Mouse (Mus musculus) thymus, adult 2 months (tissue): ENCODE data around the gene Gm20388. TPM values are rescaled to one million over a fixed set of nuclear protein-coding genes. Genes with fewer than 3 reads are reported as not detected.

Experiments used
- DNase-seq: peaks from one replicate; pipeline ENCODE4 v3.0.0; 2021
- H3K27ac ChIP-seq: fragments of 200-500 bp; 2 replicates; pipeline ENCODE4 v1.5.1; 2012; ENCODE audit warnings: low read length, control low read depth; ENCODE audit not compliant: control insufficient read depth, insufficient read depth
- H3K27me3 ChIP-seq: fragments of 200-500 bp; 2 replicates; pipeline ENCODE4 v1.6.1; 2012; ENCODE audit warnings: mild to moderate bottlenecking, low read length, moderate library complexity, mixed read lengths; ENCODE audit not compliant: control insufficient read depth, insufficient read depth
- H3K36me3 ChIP-seq: fragments of 200-500 bp; 2 replicates; pipeline ENCODE4 v1.6.1; 2012; ENCODE audit warnings: mild to moderate bottlenecking, low read length, moderate library complexity; ENCODE audit not compliant: control insufficient read depth, insufficient read depth
- H3K4me1 ChIP-seq: fragments of 200-500 bp; replicated peaks from 2 replicates; pipeline ENCODE4 v1.6.1; 2012; ENCODE audit warnings: low read length; ENCODE audit not compliant: control insufficient read depth, insufficient read depth
- H3K4me3 ChIP-seq: fragments of 200-500 bp; 2 replicates; pipeline ENCODE4 v1.5.1; 2012; ENCODE audit warnings: mild to moderate bottlenecking, low read length, control low read depth, moderate library complexity; ENCODE audit not compliant: control insufficient read depth, insufficient read depth
- CTCF ChIP-seq: fragments of 200-500 bp; IDR thresholded peaks from 2 replicates; pipeline ENCODE4 v1.5.1; 2012; ENCODE audit warnings: mild to moderate bottlenecking, control low read depth, low read length, moderate library complexity, borderline replicate concordance; ENCODE audit not compliant: control insufficient read depth, poor library complexity, insufficient read depth; ENCODE audit errors: extremely low read depth
- POLR2A ChIP-seq: fragments of 200-500 bp; IDR thresholded peaks from 2 replicates; pipeline ENCODE4 v1.6.1; 2012; ENCODE audit warnings: mild to moderate bottlenecking, low read length, control low read depth, moderate library complexity; ENCODE audit not compliant: control insufficient read depth, poor library complexity, insufficient read depth; ENCODE audit errors: extremely low read depth
- WGBS: fragments of 180-500 bp; shearing (Covaris S2); methylation state at CpG from one replicate; pipeline ENCODE4 v1.1.7; 2018; 5-methylcytosine and 5-hydroxymethylcytosine counted together
- polyA plus RNA-seq: library from polyadenylated mRNA; depleted of rRNA; stranded (reverse); fragments of >200 nt; gene quantifications from 2 replicates; pipeline ENCODE4 v1.2.3, GENCODE M21; 2012

The Gm20388 gene
- polyA plus RNA-seq, 1 experiment: 103 TPM

- H3K4me3 ChIP-seq: no peak overlapping the region
- 97% methylated on average over 4 of the region's 4 CpGs for WGBS
- no peaks in the 10 kb centered on the region for H3K4me1 ChIP-seq
- H3K27ac ChIP-seq: no peak overlapping the region
- H3K27me3 ChIP-seq: no peaks in the 10 kb centered on the region
- no peak for DNase-seq
- peaks cover 24% of the 10 kb centered on the region for H3K36me3 ChIP-seq
- TF ChIP-seq POLR2A: no peak
- no peak for TF ChIP-seq CTCF
Measured at GRCm38 (mm10) chr8:123505267-123505666, 3594.6 kb downstream of the Gm20388 start.

- H3K27me3 ChIP-seq: no peaks in the 10 kb centered on the region
- 98% methylated on average over 9 of the region's 9 CpGs for WGBS
- peaks cover 24% of the 10 kb centered on the region for H3K36me3 ChIP-seq
- TF ChIP-seq CTCF: no peak
- TF ChIP-seq POLR2A: no peak
- DNase-seq: no peak
- no peak overlapping the region for H3K4me3 ChIP-seq
- H3K27ac ChIP-seq: no peak overlapping the region
- no peaks in the 10 kb centered on the region for H3K4me1 ChIP-seq
Measured at GRCm38 (mm10) chr8:123505695-123506094, 3595.1 kb downstream of the Gm20388 start.

DNA sequence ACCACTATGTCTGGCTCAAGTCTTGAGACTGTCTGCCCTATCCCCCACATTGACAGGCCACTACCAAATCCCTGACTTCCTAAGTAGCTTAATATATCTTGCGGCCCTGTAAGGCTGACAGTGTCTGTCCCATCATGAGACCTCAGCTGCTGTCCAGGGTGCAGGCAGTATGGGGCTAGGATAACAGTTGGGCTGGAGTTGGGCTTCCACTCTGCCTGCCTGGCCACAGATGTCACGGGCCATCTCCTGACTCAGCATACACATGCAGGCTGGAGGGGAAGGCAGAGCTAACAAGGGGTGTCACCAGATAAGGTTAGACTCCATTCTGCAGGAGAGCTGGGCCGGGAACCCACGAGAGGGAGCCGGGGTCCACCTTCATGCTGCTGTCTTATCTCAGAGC is 3596.5 kb downstream of the Gm20388 start:
- WGBS: 99% methylated on average over 5 of the region's 5 CpGs
- no peaks in the 10 kb centered on the region for H3K27me3 ChIP-seq
- no peak for DNase-seq
- TF ChIP-seq POLR2A: no peak
- no peak for TF ChIP-seq CTCF
- no peaks in the 10 kb centered on the region for H3K4me1 ChIP-seq
- H3K27ac ChIP-seq: no peak overlapping the region
- H3K4me3 ChIP-seq: no peak overlapping the region
- H3K36me3 ChIP-seq: peaks cover 9% of the 10 kb centered on the region; the same call in 1 of the 2 replicates

- no peak for DNase-seq
- no peak overlapping the region for H3K27ac ChIP-seq
- 86% methylated on average over 5 of the region's 5 CpGs for WGBS
- no peaks in the 10 kb centered on the region for H3K36me3 ChIP-seq
- H3K27me3 ChIP-seq: peaks cover 15% of the 10 kb centered on the region; the same call in 1 of the 2 replicates
- H3K4me3 ChIP-seq: no peak overlapping the region
- peaks cover 9% of the 10 kb centered on the region for H3K4me1 ChIP-seq
- TF ChIP-seq CTCF: no peak
- TF ChIP-seq POLR2A: no peak
Measured at GRCm38 (mm10) chr8:123510819-123511218, 3600.2 kb downstream of the Gm20388 start.

DNA sequence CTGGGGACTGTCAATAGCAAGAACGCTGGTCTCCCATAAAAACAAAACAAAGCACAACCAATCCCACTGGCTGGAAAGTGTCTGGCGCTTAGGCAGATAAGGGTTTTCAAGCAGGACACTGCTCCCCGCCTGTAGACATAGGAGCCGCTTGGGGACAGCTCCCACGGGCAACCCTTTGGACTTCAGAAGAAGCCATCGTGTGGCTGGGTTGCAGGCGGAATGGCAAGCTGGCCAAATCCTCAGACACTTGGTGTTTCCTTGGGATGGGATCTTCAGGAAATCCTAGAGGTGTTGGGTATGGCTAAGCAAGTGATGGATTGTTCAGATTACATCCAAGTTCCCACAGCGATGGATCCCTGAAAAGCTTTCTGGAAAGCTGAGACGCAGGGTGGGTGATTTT is 3603.5 kb downstream of the Gm20388 start:
- WGBS: 35% methylated on average over 9 of the region's 9 CpGs
- peaks cover 15% of the 10 kb centered on the region; the same call in 1 of the 2 replicates for H3K27me3 ChIP-seq
- TF ChIP-seq POLR2A: no peak
- no peak for TF ChIP-seq CTCF
- no peak for DNase-seq
- H3K4me1 ChIP-seq: peaks cover 15% of the 10 kb centered on the region
- H3K4me3 ChIP-seq: no peak overlapping the region
- H3K27ac ChIP-seq: no peak overlapping the region
- H3K36me3 ChIP-seq: no peaks in the 10 kb centered on the region

DNA sequence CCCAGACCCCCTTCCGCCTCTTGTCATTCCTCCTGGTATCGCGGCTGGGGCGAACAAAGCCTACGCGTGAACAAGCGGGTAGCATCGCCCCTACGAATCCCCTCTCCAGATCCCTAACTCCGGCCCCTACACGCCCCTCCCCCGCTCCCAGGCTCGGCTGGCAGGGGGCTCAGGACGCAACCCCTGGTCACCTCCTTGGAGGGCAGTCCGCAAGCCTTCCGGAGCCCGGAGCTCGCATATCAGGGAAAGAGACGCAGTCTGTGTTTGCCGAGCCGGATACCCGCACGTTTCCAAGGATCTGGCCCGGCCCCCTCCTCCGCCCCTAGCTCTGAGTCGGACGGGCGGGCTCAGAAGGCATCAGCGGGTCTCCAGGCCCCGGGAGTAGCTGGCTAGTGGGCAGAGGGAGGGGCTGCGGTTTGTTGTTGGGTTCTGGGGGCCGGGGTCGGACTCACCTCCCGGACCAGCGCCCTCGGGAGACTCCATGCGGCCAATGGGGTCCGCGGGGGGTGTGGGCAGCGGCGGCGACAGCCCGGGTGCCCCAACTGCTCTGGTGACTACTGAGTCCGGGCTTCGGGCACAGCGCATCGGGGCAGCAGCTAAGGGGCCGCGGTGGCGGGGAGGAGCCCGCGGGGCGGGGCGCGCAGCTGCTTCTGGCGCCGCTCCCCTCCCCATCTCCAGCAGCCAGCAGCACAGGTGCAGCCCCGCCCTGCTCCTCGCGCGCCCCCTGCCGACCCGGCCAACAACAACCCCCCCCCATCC is 3604.3 kb downstream of the Gm20388 start, which contains the start of gene Dbndd1:
TSS of gene Dbndd1 (minus strand) at position 683 of the 759 bp plus-strand sequence.
- H3K27ac ChIP-seq: no peak within 1 kb of the TSS
- TF ChIP-seq CTCF (no peak), POLR2A (no peak)
- 1% methylated on average over 60 of the region's 63 CpGs for WGBS
- H3K36me3 ChIP-seq: no peaks in the 10 kb centered on the region
- H3K4me3 ChIP-seq: peak within 1 kb of the TSS; percentile 82
- DNase-seq: peak; percentile 82
- peaks cover 21% of the 10 kb centered on the region for H3K4me1 ChIP-seq
- H3K27me3 ChIP-seq: peaks cover 15% of the 10 kb centered on the region; the same call in 1 of the 2 replicates

- H3K36me3 ChIP-seq: no peaks in the 10 kb centered on the region
- no peak for TF ChIP-seq CTCF
- no peak for DNase-seq
- peaks cover 15% of the 10 kb centered on the region; the same call in 1 of the 2 replicates for H3K27me3 ChIP-seq
- 7% methylated on average over 11 of the region's 11 CpGs for WGBS
- no peak overlapping the region for H3K27ac ChIP-seq
- H3K4me3 ChIP-seq: no peak overlapping the region
- H3K4me1 ChIP-seq: peaks cover 21% of the 10 kb centered on the region
Measured at GRCm38 (mm10) chr8:123515540-123515897, 3604.9 kb downstream of the Gm20388 start.
